Mouse (Mus musculus): ENCODE measurements around the gene Atf6b. TPM values are rescaled to one million over a fixed set of nuclear protein-coding genes. Genes with fewer than 3 reads are reported as not detected.

Gene Atf6b
- polyA plus RNA-seq, 1 experiment from 2014 or later: 99.6 TPM

GRCm38 (mm10) chr17:34685120-34686110 is 38.5 kb downstream of the Atf6b start:
- no peaks in the 10 kb centered on the region for H3K36me3 ChIP-seq
- 75% methylated on average over 28 of the region's 28 CpGs for WGBS
- peaks cover 22% of the 10 kb centered on the region for H3K4me1 ChIP-seq
- peaks cover 27% of the 10 kb centered on the region for H3K27me3 ChIP-seq
- no peak overlapping the region for H3K27ac ChIP-seq
- ATAC-seq (ENCODE audit: low FRiP score, low read depth): 0 out of 2 replicates have a peak, but pooled peaks have one; percentile 4
- no peak overlapping the region for H3K9ac ChIP-seq
- H3K4me2 ChIP-seq (replicated peaks): no peak overlapping the region
- H3K4me3 ChIP-seq: no peak overlapping the region
- no peaks in the 10 kb centered on the region for H3K9me3 ChIP-seq

- Histone ChIP-seq H3K27me3 (0 out of 2 replicates have a peak, but pooled peaks cover 7% of the 10 kb centered on the region), H3K4me3 (no peak overlapping the region), H3K4me1 (peaks cover 15% of the 10 kb centered on the region), H3K9ac (no peak overlapping the region), H3K36me3 (no peaks in the 10 kb centered on the region), H3K27ac (no peak overlapping the region), H3K9me3 (no peaks in the 10 kb centered on the region), H3K4me2 (replicated peaks) (no peak overlapping the region)
- whole genome bisulfite sequencing: 93% methylated on average over 7 of the region's 7 CpGs
- ATAC-seq (ENCODE audit: low FRiP score, low read depth): no peak
These were observed 41.9 kb downstream of the Atf6b start for GRCm38 (mm10) chr17:34688889-34689288.

DNA sequence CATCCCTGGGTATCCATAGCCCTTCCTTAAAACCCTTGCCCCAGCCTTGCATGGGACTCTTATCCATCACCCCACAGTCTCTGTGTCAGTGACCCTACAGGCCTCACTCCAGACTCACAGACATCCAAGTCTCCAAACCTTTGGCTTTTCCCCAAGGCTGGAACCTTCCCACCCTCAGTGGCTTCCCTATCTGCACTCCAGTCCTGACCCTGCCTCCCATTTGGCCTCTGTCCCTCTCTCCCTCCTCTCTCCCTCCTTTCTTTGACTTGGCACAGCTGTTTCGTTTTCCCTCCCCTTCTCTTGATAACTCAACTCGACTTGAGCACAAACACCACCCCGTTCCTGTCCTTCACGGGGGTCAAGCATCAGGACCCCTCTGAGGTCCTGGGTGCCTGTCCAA is 43.5 kb downstream of the Atf6b start:
- H3K4me1 ChIP-seq: peaks cover 1% of the 10 kb centered on the region; the same call in 1 of the 2 replicates
- H3K4me3 ChIP-seq: no peak overlapping the region
- no peaks in the 10 kb centered on the region for H3K9me3 ChIP-seq
- no peak overlapping the region for H3K4me2 ChIP-seq (replicated peaks)
- 0 out of 2 replicates have a peak, but pooled peaks cover 7% of the 10 kb centered on the region for H3K27me3 ChIP-seq
- no peak overlapping the region for H3K9ac ChIP-seq
- WGBS: 59% methylated on average over 4 of the region's 4 CpGs
- ATAC-seq (ENCODE audit: low FRiP score, low read depth): no peak
- no peak overlapping the region for H3K27ac ChIP-seq
- H3K36me3 ChIP-seq: no peaks in the 10 kb centered on the region

- WGBS: 71% methylated on average over 7 of the region's 7 CpGs
- H3K9me3 ChIP-seq: no peaks in the 10 kb centered on the region
- H3K27ac ChIP-seq: no peak overlapping the region
- no peaks in the 10 kb centered on the region for H3K36me3 ChIP-seq
- no peak overlapping the region for H3K4me2 ChIP-seq (replicated peaks)
- no peak for ATAC-seq (ENCODE audit: low FRiP score, low read depth)
- no peaks in the 10 kb centered on the region for H3K4me1 ChIP-seq
- 0 out of 2 replicates have a peak, but pooled peaks cover 4% of the 10 kb centered on the region for H3K27me3 ChIP-seq
- no peak overlapping the region for H3K4me3 ChIP-seq
- no peak overlapping the region for H3K9ac ChIP-seq
These were observed 46.0 kb downstream of the Atf6b start for GRCm38 (mm10) chr17:34692906-34693305.

- ATAC-seq (ENCODE audit: low FRiP score, low read depth): no peak
These were observed 52.8 kb downstream of the Atf6b start for GRCm38 (mm10) chr17:34699575-34700408.

GRCm38 (mm10) chr17:34700671-34701071 is 53.7 kb downstream of the Atf6b start:
- WGBS: 60% methylated on average over 2 of the region's 2 CpGs
- H3K4me1 ChIP-seq: peaks cover 11% of the 10 kb centered on the region; the same call in 1 of the 2 replicates
- H3K36me3 ChIP-seq: no peaks in the 10 kb centered on the region
- H3K27me3 ChIP-seq: no peaks in the 10 kb centered on the region
- H3K4me2 ChIP-seq (replicated peaks): no peak overlapping the region
- H3K27ac ChIP-seq: no peak overlapping the region
- H3K9me3 ChIP-seq: no peaks in the 10 kb centered on the region
- H3K9ac ChIP-seq: no peak overlapping the region
- H3K4me3 ChIP-seq: no peak overlapping the region
- ATAC-seq (ENCODE audit: low FRiP score, low read depth): no peak

More at GRCm38 (mm10) chr17:34699575-34700408, 52.8 kb downstream of the Atf6b start:
- WGBS: 42% methylated on average over 14 of the region's 14 CpGs
- H3K27ac ChIP-seq: no peak overlapping the region; the same call in 1 of the 2 replicates
- peak overlapping the region; percentile 13; the same call in 1 of the 2 replicates for H3K9ac ChIP-seq
- H3K4me3 ChIP-seq: no peak overlapping the region
- no peak overlapping the region for H3K4me2 ChIP-seq (replicated peaks)
- no peaks in the 10 kb centered on the region for H3K9me3 ChIP-seq
- H3K4me1 ChIP-seq: peaks cover 11% of the 10 kb centered on the region; the same call in 1 of the 2 replicates
- H3K27me3 ChIP-seq: no peaks in the 10 kb centered on the region
- no peaks in the 10 kb centered on the region for H3K36me3 ChIP-seq

Other genes with a start within 250 kb of the Atf6b start
- gene BC051142, start 248.3 kb upstream of the Atf6b start, polyA plus RNA-seq (2015; fragmentation: Nextera tagmentation; extraction: Ambion mirVana): 0.47 and 0.69 TPM in 2 replicates
- not detected in 2 replicates for gene Btnl4, start 169.8 kb upstream of the Atf6b start, polyA plus RNA-seq (2015; fragmentation: Nextera tagmentation; extraction: Ambion mirVana)
- gene Btnl6, start 129.8 kb upstream of the Atf6b start, polyA plus RNA-seq (2015; fragmentation: Nextera tagmentation; extraction: Ambion mirVana): not detected in 2 replicates
- 4.8 and 5.3 TPM in 2 replicates for gene Notch4, start 82.9 kb upstream of the Atf6b start, polyA plus RNA-seq (2015; fragmentation: Nextera tagmentation; extraction: Ambion mirVana)
- 4.0 and 5.8 TPM in 2 replicates for gene Gpsm3, start 57.3 kb upstream of the Atf6b start, polyA plus RNA-seq (2015; fragmentation: Nextera tagmentation; extraction: Ambion mirVana)
- gene Pbx2, start 55.9 kb upstream of the Atf6b start, polyA plus RNA-seq (2015; fragmentation: Nextera tagmentation; extraction: Ambion mirVana): 17.6 and 18.9 TPM in 2 replicates
- gene Ager, start 49.3 kb upstream of the Atf6b start, polyA plus RNA-seq (2015; fragmentation: Nextera tagmentation; extraction: Ambion mirVana): 3.5 TPM in 2 replicates
- 133 and 135 TPM in 2 replicates for gene Rnf5, start 43.5 kb upstream of the Atf6b start, polyA plus RNA-seq (2015; fragmentation: Nextera tagmentation; extraction: Ambion mirVana)
- gene Agpat1, start 42.9 kb upstream of the Atf6b start, polyA plus RNA-seq (2015; fragmentation: Nextera tagmentation; extraction: Ambion mirVana): 52.9 and 58.4 TPM in 2 replicates
- 6.6 and 7.3 TPM in 2 replicates for gene Egfl8, start 31.2 kb upstream of the Atf6b start, polyA plus RNA-seq (2015; fragmentation: Nextera tagmentation; extraction: Ambion mirVana)
- gene Ppt2, start 18.6 kb upstream of the Atf6b start, polyA plus RNA-seq (2015; fragmentation: Nextera tagmentation; extraction: Ambion mirVana): 22.8 and 24.4 TPM in 2 replicates
- gene Prrt1, start 17.6 kb upstream of the Atf6b start, polyA plus RNA-seq (2015; fragmentation: Nextera tagmentation; extraction: Ambion mirVana): 0.25 and 0.40 TPM in 2 replicates
- 16.5 and 18.8 TPM in 2 replicates for gene Fkbpl, start 2.4 kb upstream of the Atf6b start, polyA plus RNA-seq (2015; fragmentation: Nextera tagmentation; extraction: Ambion mirVana)
- 0.09 TPM in 2 replicates for gene Tnxb, start 23.4 kb downstream of the Atf6b start, polyA plus RNA-seq (2015; fragmentation: Nextera tagmentation; extraction: Ambion mirVana)
- gene C4b, start 96.7 kb downstream of the Atf6b start, polyA plus RNA-seq (2015; fragmentation: Nextera tagmentation; extraction: Ambion mirVana): 0.06 and 0.17 TPM in 2 replicates
- gene Cyp21a1, start 157.4 kb downstream of the Atf6b start, polyA plus RNA-seq (2015; fragmentation: Nextera tagmentation; extraction: Ambion mirVana): 0.18 TPM in 1 of 2 replicates, not detected in the other
- 28.2 and 28.7 TPM in 2 replicates for gene Stk19, start 189.8 kb downstream of the Atf6b start, polyA plus RNA-seq (2015; fragmentation: Nextera tagmentation; extraction: Ambion mirVana)
- 62.8 and 74.3 TPM in 2 replicates for gene Dxo, start 189.9 kb downstream of the Atf6b start, polyA plus RNA-seq (2015; fragmentation: Nextera tagmentation; extraction: Ambion mirVana)
- gene Skiv2l, start 203.1 kb downstream of the Atf6b start, polyA plus RNA-seq (2015; fragmentation: Nextera tagmentation; extraction: Ambion mirVana): 54.0 and 55.2 TPM in 2 replicates
- 114 and 126 TPM in 2 replicates for gene Nelfe, start 203.2 kb downstream of the Atf6b start, polyA plus RNA-seq (2015; fragmentation: Nextera tagmentation; extraction: Ambion mirVana)
- gene Cfb, start 215.4 kb downstream of the Atf6b start, polyA plus RNA-seq (2015; fragmentation: Nextera tagmentation; extraction: Ambion mirVana): 1.9 and 2.0 TPM in 2 replicates
- 5.4 TPM in 2 replicates for gene Zbtb12, start 232.3 kb downstream of the Atf6b start, polyA plus RNA-seq (2015; fragmentation: Nextera tagmentation; extraction: Ambion mirVana)
- gene Gm20547, start 234.9 kb downstream of the Atf6b start, polyA plus RNA-seq (2015; fragmentation: Nextera tagmentation; extraction: Ambion mirVana): not detected in 2 replicates

Measured in limb, embryonic 13.5 days (tissue).